Mouse (Mus musculus) hindbrain, embryonic 10.5 days (tissue): Measurements from ENCODE around the gene Aaas. TPM values are rescaled to one million over a fixed set of nuclear protein-coding genes. Genes with fewer than 3 reads are reported as not detected.

Experiments used
- DNase-seq: peaks from one replicate; pipeline ENCODE4 v3.0.0-alpha.2; 2017; ENCODE audit warnings: low spot score
- H3K27ac ChIP-seq: fragments of 300-500 bp; sonication (generic); 2 replicates; pipeline ENCODE4 v1.5.1; 2016; ENCODE audit warnings: mild to moderate bottlenecking, moderate library complexity
- H3K27me3 ChIP-seq: fragments of 300-500 bp; sonication (generic); 2 replicates; pipeline ENCODE4 v1.6.1; 2016; ENCODE audit warnings: mild to moderate bottlenecking; ENCODE audit not compliant: poor library complexity, insufficient read depth, severe bottlenecking
- H3K36me3 ChIP-seq: fragments of 300-500 bp; sonication (generic); 2 replicates; pipeline ENCODE4 v1.6.1; 2016; ENCODE audit warnings: mild to moderate bottlenecking, moderate library complexity
- H3K4me1 ChIP-seq: fragments of 300-500 bp; sonication (generic); replicated peaks from 2 replicates; pipeline ENCODE4 v1.6.1; 2016; ENCODE audit warnings: mild to moderate bottlenecking
- H3K4me3 ChIP-seq: fragments of 300-500 bp; sonication (generic); 2 replicates; pipeline ENCODE4 v1.5.1; 2016; ENCODE audit warnings: mild to moderate bottlenecking, moderate library complexity
- H3K9me3 ChIP-seq: fragments of 300-500 bp; sonication (generic); 2 replicates; pipeline ENCODE4 v1.6.1; 2016; ENCODE audit warnings: mild to moderate bottlenecking, moderate library complexity
- WGBS: fragments of 180-500 bp; shearing (Covaris S2); methylation state at CpG from one replicate; pipeline ENCODE4 v1.1.7; 2016; 5-methylcytosine and 5-hydroxymethylcytosine counted together
- polyA plus RNA-seq: library from polyadenylated mRNA; unstranded; fragments of >200 nt; fragmentation: Nextera tagmentation; extraction: Ambion mirVana; gene quantifications from 2 replicates; pipeline ENCODE4 v1.2.1, GENCODE M21; 2016

Aaas gene
- polyA plus RNA-seq, 1 experiment from 2014 or later = 102 TPM

DNA sequence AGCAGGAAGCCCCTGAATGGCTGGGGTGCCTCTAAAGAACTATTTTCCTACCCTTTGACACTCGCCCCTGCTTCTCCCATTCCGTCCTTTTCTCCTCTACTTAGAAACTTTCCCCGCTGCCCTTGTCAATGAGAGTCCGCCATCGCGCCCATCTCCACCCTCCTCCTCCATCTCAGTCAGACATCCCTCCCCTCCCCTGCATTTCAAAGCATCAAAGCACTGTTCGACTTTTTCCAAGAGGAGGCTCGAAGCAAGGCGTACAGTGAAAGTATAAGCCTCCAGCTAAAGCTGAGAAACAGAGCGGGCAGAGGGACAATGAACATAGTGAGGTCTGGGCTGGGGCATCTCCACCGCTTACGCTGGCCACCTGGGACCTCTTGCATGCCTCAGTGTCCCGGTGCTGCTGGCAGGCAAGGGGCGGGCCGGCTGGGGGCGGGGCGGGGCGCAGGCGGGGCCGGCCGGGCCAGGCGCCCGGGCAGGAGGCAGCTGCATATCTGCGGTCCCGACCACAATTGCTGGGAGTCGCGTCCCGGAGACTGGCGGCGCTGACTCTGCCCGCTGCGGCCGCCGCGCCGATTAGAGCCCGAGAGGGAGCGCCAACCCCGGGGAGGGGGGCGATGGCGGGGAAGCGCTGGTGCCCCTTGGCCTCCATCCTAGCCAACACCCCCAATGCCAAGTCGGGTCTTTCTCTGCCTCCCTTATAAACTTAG is 26.0 kb upstream of the Aaas start:
- Histone ChIP-seq H3K27ac (peak overlapping the region; percentile 89), H3K4me1 (peaks cover 30% of the 10 kb centered on the region), H3K36me3 (no peaks in the 10 kb centered on the region), H3K4me3 (peak overlapping the region; percentile 80), H3K27me3 (peaks cover 28% of the 10 kb centered on the region), H3K9me3 (no peaks in the 10 kb centered on the region)
- WGBS = under 1% methylated on average over 43 of the region's 43 CpGs
- DNase-seq = peak; percentile 75

- Histone ChIP-seq H3K27me3 (peaks cover 69% of the 10 kb centered on the region), H3K9me3 (no peaks in the 10 kb centered on the region), H3K4me3 (peak overlapping the region; percentile 21), H3K36me3 (no peaks in the 10 kb centered on the region), H3K4me1 (peaks cover 39% of the 10 kb centered on the region), H3K27ac (peak overlapping the region; percentile 71)
- DNase-seq = peak; percentile 41
- WGBS = 5% methylated on average over 10 of the region's 10 CpGs
These were observed 20.2 kb upstream of the Aaas start for GRCm38 (mm10) chr15:102370727-102371126.

GRCm38 (mm10) chr15:102369972-102370371 is 19.4 kb upstream of the Aaas start:
- Histone ChIP-seq H3K27me3 (peaks cover 69% of the 10 kb centered on the region), H3K27ac (no peak overlapping the region), H3K36me3 (no peaks in the 10 kb centered on the region), H3K9me3 (no peaks in the 10 kb centered on the region), H3K4me3 (0 out of 2 replicates have a peak overlapping the region, but pooled peaks have one; percentile 21), H3K4me1 (peaks cover 43% of the 10 kb centered on the region)
- no peak for DNase-seq
- 8% methylated on average over 13 of the region's 13 CpGs for WGBS

DNA sequence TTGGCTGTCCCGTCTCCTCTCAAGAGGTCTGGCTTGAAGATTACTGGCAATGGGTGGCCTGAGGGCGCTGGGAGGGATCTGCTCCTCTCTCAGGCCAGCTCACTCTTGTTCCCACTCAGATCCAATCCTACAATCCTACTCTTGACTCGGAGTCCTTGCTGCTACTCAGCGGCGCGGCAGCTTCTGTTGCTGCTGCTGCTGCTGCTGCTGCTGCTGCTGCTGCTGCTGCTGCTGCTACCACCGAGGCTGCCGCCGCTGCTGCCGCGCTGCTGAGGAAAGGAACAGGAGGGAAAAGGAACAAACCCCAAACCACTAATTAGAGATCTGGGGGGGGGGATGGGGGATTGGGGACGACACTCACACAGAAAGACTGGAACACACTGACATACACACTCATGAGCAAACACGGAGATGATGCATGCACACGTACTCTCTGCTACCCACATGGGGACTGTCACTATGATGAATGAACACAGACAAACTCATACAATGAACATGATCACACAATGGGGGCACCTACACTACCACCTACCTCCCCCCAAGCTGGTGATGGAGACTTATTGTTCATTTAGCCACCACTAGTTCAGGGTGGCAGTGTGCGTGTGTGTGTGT is 16.3 kb upstream of the Aaas start, which contains the start of gene Sp7:
TSS of gene Sp7 (minus strand) at position 450 of the 612 bp plus-strand sequence.
- Histone ChIP-seq H3K27me3 (peaks cover 89% of the 10 kb centered on the region), H3K4me1 (peaks cover 52% of the 10 kb centered on the region)
- WGBS = 6% methylated on average over 15 of the region's 15 CpGs

GRCm38 (mm10) chr15:102366238-102366637 is 15.7 kb upstream of the Aaas start:
- no peaks in the 10 kb centered on the region for H3K9me3 ChIP-seq
- WGBS = 5% methylated on average over 7 of the region's 7 CpGs
- H3K4me1 ChIP-seq = peaks cover 48% of the 10 kb centered on the region
- DNase-seq = no peak
- peak overlapping the region; percentile 79 for H3K27ac ChIP-seq
- H3K4me3 ChIP-seq = peak overlapping the region; percentile 45
- H3K36me3 ChIP-seq = no peaks in the 10 kb centered on the region
- peaks cover 87% of the 10 kb centered on the region for H3K27me3 ChIP-seq

More for the DNA sequence above, 16.3 kb upstream of the Aaas start, which contains the start of gene Sp7:
- peak within 1 kb of the TSS; percentile 45 for H3K4me3 ChIP-seq
- H3K9me3 ChIP-seq = no peaks in the 10 kb centered on the region
- no peaks in the 10 kb centered on the region for H3K36me3 ChIP-seq
- peak; percentile 48 for DNase-seq
- H3K27ac ChIP-seq = peak within 1 kb of the TSS; percentile 79

DNA sequence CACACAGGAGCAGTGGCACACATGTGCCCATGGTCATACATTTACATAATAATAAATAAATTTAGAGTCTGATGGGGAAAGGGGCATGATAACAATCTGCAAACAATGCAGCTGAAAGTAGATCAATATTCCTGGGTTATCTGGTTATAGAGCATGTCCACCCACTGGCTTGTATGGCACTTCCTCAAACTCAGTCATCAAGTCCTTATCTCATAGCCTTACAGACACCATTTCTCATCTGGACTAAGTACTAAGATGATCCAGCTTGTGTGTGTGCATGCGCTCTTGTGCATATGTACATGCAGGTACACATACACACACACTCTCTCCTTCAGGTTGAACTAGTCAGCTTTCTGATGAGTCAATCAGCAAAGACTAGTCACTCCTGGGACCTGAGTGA is 14.1 kb upstream of the Aaas start:
- Histone ChIP-seq H3K27ac (no peak overlapping the region), H3K27me3 (peaks cover 79% of the 10 kb centered on the region), H3K9me3 (no peaks in the 10 kb centered on the region), H3K4me1 (peaks cover 34% of the 10 kb centered on the region), H3K36me3 (no peaks in the 10 kb centered on the region), H3K4me3 (no peak overlapping the region)
- 100% methylated on average over 1 of the region's 1 CpGs for WGBS
- no peak for DNase-seq

GRCm38 (mm10) chr15:102362648-102363047 is 12.1 kb upstream of the Aaas start:
- Histone ChIP-seq H3K9me3 (no peaks in the 10 kb centered on the region), H3K4me3 (peak overlapping the region; percentile 37), H3K4me1 (peaks cover 54% of the 10 kb centered on the region), H3K27ac (peak overlapping the region; percentile 80), H3K36me3 (no peaks in the 10 kb centered on the region), H3K27me3 (peaks cover 87% of the 10 kb centered on the region)
- DNase-seq = peak; percentile 52
- 10% methylated on average over 14 of the region's 14 CpGs for WGBS

DNA sequence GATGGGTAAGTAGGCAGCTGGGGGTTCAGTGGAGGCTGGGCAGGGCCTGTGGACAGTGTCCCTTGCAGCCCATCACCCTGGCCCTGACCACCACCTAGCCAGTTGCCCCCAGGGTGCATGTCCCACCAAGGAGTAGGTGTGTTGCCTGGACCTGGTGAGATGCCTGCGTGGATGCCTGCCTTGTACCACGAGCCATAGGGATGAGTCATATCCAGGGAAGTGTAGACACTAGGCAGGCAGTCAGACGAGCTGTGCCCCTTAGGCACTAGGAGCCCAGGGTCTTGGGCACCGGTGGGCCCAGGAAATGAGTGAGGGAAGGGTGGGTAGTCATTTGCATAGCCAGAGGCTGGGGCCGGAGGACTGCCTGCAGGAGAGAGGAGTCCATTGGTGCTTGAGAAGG is 8.3 kb upstream of the Aaas start:
- Histone ChIP-seq H3K27me3 (peaks cover 69% of the 10 kb centered on the region), H3K36me3 (no peaks in the 10 kb centered on the region), H3K4me1 (peaks cover 65% of the 10 kb centered on the region), H3K4me3 (peak overlapping the region; percentile 37), H3K9me3 (no peaks in the 10 kb centered on the region), H3K27ac (peak overlapping the region; percentile 77)
- WGBS = 18% methylated on average over 5 of the region's 5 CpGs
- DNase-seq = no peak

DNA sequence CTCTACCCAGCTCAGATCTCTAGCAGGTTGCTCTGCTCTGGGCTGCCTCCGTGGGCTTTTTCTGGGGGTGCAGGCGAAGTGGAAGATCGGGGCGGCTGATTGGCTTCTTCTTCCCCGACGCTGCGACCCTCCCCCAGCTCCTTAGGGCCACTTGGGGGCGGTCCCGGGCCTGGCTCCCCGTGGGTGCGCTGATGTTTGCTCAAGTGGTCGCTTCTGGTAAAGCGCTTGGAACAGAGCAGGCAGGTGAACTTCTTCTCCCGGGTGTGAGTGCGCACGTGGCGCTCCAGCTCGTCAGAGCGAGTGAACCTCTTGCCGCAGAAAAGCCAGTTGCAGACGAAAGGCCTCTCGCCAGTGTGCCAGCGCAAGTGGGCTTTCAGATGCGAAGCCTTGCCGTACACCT is 7.6 kb upstream of the Aaas start:
- no peaks in the 10 kb centered on the region for H3K36me3 ChIP-seq
- peaks cover 65% of the 10 kb centered on the region for H3K4me1 ChIP-seq
- WGBS = 1% methylated on average over 25 of the region's 25 CpGs
- no peaks in the 10 kb centered on the region for H3K9me3 ChIP-seq
- DNase-seq = peak; percentile 46
- peak overlapping the region; percentile 37 for H3K4me3 ChIP-seq
- peaks cover 62% of the 10 kb centered on the region for H3K27me3 ChIP-seq
- peak overlapping the region; percentile 77 for H3K27ac ChIP-seq

DNA sequence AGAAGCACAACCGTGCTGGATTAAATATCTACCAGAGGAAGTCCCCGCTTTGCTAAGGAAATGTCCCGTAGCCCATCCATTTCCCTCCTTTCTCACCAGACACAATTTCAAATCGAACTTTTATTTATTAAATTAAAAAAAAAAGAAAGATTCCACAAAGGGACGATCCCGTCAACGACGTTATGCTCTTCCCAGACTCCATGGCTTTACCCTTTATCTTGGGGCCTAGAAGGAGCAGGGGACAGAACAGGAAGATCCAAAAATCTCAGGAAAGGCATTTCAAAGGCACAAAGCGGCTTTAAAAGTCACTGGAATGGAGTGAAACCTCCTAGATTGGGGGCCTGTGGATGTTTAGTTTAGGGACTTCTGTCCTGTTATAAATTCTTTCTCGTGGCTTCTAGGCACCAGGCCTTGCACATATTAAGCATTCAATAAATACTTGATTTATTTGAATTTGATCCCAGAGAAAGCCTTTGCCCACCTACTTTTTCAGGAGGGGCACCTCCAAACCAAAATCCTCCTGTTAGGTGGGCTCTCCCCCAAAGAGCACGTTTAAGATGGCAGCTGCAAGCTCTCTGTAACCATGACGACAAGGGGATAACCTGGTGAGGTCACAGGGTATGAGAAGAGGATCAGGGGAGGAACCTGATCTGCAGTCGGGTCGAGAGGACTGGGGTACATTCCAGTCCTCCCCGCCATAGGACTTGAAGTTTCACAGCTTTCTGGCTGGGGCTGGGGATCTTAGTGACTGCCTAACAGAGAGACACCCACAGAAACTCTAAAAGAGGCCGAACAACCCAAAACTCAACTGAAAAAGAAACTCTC is 6.1 kb upstream of the Aaas start:
- DNase-seq = peak; percentile 44
- peak overlapping the region; percentile 97 for H3K27ac ChIP-seq
- H3K27me3 ChIP-seq = peaks cover 50% of the 10 kb centered on the region
- peak overlapping the region; percentile 65 for H3K4me3 ChIP-seq
- H3K4me1 ChIP-seq = peaks cover 54% of the 10 kb centered on the region
- WGBS = 16% methylated on average over 16 of the region's 16 CpGs
- H3K9me3 ChIP-seq = no peaks in the 10 kb centered on the region
- H3K36me3 ChIP-seq = no peaks in the 10 kb centered on the region

- H3K4me1 ChIP-seq = peaks cover 57% of the 10 kb centered on the region
- no peaks in the 10 kb centered on the region for H3K9me3 ChIP-seq
- H3K27ac ChIP-seq = peak overlapping the region; percentile 97
- DNase-seq = no peak
- H3K27me3 ChIP-seq = peaks cover 46% of the 10 kb centered on the region
- no peaks in the 10 kb centered on the region for H3K36me3 ChIP-seq
- WGBS = under 1% methylated on average over 38 of the region's 38 CpGs
- peak overlapping the region; percentile 65 for H3K4me3 ChIP-seq
These were observed 5.4 kb upstream of the Aaas start for GRCm38 (mm10) chr15:102355871-102356441.

DNA sequence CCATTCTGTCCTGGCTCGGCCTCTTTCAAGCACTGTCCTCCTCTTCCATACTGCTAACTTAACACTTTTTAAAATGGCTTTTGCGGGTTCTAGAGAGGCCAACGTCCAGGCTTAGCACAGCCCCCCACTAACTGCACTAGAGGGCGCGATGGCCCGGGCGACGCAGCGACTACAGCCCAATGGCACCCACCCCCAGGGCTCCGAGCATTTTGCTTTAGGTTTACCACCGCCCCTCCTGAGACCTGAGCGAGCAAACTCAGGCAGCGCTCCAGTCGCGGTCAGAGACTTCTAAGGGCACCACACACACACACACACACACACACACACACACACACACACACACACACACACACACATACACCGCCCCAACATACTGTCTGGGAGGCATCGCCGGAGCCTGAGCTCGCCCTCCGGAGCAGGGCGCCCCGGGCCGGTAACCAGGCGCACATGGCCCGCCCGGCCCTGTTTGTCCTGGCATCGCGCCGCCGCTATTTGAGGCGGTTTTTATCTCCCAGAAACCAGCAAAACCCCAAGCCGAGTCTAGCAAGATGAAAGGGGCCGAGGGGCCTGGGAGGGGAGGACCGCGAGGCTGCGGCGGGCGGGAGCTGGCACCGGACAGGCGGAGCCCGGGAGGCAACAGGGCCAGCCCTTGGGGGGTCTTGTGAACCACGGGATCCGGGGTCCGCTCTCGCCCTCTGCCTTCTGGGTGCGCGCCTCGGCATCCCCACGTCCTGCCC is 4.7 kb upstream of the Aaas start:
- H3K27ac ChIP-seq = peak overlapping the region; percentile 97
- peak overlapping the region; percentile 65 for H3K4me3 ChIP-seq
- peaks cover 60% of the 10 kb centered on the region for H3K4me1 ChIP-seq
- peaks cover 45% of the 10 kb centered on the region for H3K27me3 ChIP-seq
- under 1% methylated on average over 49 of the region's 49 CpGs for WGBS
- peak; percentile 86 for DNase-seq
- no peaks in the 10 kb centered on the region for H3K9me3 ChIP-seq
- no peaks in the 10 kb centered on the region for H3K36me3 ChIP-seq
